Mouse (Mus musculus) intestine, embryonic 15.5 days (tissue): ENCODE measurements at regions not wholly inside any gene's neighbourhood (a gene's known extent, or its start where the extent isn't known, plus 50 kb on each side); places are given as distances from the start of the nearest gene placed in this dataset.
A peak's percentile ranks its signal among the peaks of the same experiment; 100 is the strongest.

Source experiments
- ATAC-seq: fragments of 200-750 bp; cut with Nextera tagmentation; 2 replicates; pipeline ENCODE4 v1.8.0; 2017; ENCODE audit warnings: moderate TSS enrichment, moderate library complexity
- H3K27ac ChIP-seq: fragments of 300-500 bp; sonication (generic); 2 replicates; pipeline ENCODE4 v1.5.1; 2015; ENCODE audit warnings: mild to moderate bottlenecking, inconsistent platforms
- H3K27me3 ChIP-seq: fragments of 300-500 bp; sonication (generic); replicated peaks from 2 replicates; pipeline ENCODE4 v1.6.1; 2015; ENCODE audit warnings: inconsistent platforms
- H3K36me3 ChIP-seq: fragments of 300-500 bp; sonication (generic); 2 replicates; pipeline ENCODE4 v1.6.1; 2015; ENCODE audit warnings: inconsistent platforms
- H3K4me1 ChIP-seq: fragments of 300-500 bp; sonication (generic); replicated peaks from 2 replicates; pipeline ENCODE4 v1.6.1; 2015; ENCODE audit warnings: inconsistent platforms
- H3K4me2 ChIP-seq: fragments of 300-500 bp; sonication (generic); replicated peaks from 2 replicates; pipeline ENCODE4 v1.6.1; 2015; ENCODE audit warnings: mild to moderate bottlenecking, inconsistent platforms
- H3K4me3 ChIP-seq: fragments of 300-500 bp; sonication (generic); replicated peaks from 2 replicates; pipeline ENCODE4 v1.5.1; 2015; ENCODE audit warnings: inconsistent platforms
- H3K9ac ChIP-seq: fragments of 300-500 bp; sonication (generic); 2 replicates; pipeline ENCODE4 v1.6.1; 2015; ENCODE audit warnings: inconsistent platforms
- H3K9me3 ChIP-seq: fragments of 300-500 bp; sonication (generic); 2 replicates; pipeline ENCODE4 v1.6.1; 2016; ENCODE audit warnings: inconsistent platforms
- WGBS: fragments of 180-500 bp; shearing (Covaris S2); methylation state at CpG from one replicate; pipeline ENCODE4 v1.1.7; 2015; 5-methylcytosine and 5-hydroxymethylcytosine counted together

DNA sequence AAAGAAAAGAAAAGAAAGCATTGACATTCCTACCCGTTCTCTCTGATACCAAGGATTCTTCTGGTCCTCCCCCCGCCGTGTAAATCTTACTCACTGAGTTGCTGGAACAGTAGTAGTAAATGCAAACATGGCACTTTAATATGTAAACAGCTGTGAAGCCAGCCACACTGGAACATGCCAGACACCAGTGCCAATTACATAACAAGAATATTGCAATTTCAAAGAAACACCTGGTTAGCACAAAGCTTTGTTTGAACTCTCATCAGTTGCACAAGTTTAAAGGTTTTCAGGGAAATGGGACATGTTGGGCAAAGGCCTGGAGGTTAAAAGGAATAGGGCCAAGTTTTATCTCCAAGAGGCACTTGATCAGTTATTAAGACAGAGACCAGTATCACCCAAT is 333.2 kb upstream of the Onecut1 start:
- no peak overlapping the region for H3K4me3 ChIP-seq
- no peak overlapping the region for H3K4me2 ChIP-seq
- 79% methylated on average over 3 of the region's 3 CpGs for WGBS
- H3K36me3 ChIP-seq: no peaks in the 10 kb centered on the region
- ATAC-seq: no peak
- no peaks in the 10 kb centered on the region for H3K4me1 ChIP-seq
- H3K27me3 ChIP-seq: no peaks in the 10 kb centered on the region
- H3K9me3 ChIP-seq: no peaks in the 10 kb centered on the region
- H3K27ac ChIP-seq: no peak overlapping the region
- no peak overlapping the region for H3K9ac ChIP-seq

DNA sequence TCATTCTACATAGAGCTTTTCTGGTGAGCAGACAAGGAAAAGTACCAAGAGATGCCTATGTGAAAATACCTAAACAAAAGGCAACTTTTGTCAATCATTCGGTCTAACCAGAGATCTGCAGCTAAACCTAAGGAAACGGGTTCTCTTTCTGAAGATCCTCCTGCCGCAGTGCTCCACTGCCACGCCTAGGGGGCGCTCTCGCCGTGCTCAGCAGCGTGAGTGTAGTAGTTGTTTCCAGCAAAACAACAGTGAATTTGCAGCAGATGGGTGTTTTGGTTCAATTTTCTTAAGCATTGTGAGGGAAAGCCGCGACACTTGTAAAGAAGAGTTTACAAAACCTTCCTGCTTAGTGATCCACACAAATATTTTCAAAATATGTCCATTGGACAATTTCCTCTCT is 331.4 kb upstream of the Onecut1 start:
- no peaks in the 10 kb centered on the region for H3K9me3 ChIP-seq
- no peak overlapping the region for H3K4me2 ChIP-seq
- no peak overlapping the region for H3K9ac ChIP-seq
- H3K27ac ChIP-seq: no peak overlapping the region
- no peaks in the 10 kb centered on the region for H3K4me1 ChIP-seq
- no peaks in the 10 kb centered on the region for H3K36me3 ChIP-seq
- no peaks in the 10 kb centered on the region for H3K27me3 ChIP-seq
- no peak for ATAC-seq
- H3K4me3 ChIP-seq: no peak overlapping the region
- 14% methylated on average over 10 of the region's 10 CpGs for WGBS

DNA sequence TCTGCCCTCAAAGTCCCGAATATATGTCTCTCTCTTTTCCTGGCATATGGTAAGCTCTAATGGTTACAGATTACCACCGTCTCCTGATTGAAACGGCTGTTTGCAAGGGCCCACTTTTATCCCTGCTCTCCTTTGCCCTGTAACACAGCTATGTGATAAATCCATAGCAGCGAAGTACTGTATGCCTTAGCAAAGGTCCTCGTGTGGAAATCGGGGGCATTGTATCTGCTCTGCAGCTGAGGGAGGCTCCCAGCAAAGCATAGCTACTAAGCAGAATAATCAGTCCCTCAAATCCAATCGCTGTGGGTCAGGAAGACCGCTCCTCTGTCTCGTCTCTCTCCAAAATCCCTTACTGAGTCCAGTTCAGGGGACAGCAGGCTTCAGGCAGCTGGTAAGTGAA is 331.0 kb upstream of the Onecut1 start:
- no peak for ATAC-seq
- Histone ChIP-seq H3K9ac (no peak overlapping the region), H3K36me3 (no peaks in the 10 kb centered on the region), H3K9me3 (no peaks in the 10 kb centered on the region), H3K27ac (no peak overlapping the region), H3K4me3 (no peak overlapping the region), H3K4me2 (no peak overlapping the region), H3K27me3 (no peaks in the 10 kb centered on the region), H3K4me1 (no peaks in the 10 kb centered on the region)
- 54% methylated on average over 9 of the region's 9 CpGs for WGBS

DNA sequence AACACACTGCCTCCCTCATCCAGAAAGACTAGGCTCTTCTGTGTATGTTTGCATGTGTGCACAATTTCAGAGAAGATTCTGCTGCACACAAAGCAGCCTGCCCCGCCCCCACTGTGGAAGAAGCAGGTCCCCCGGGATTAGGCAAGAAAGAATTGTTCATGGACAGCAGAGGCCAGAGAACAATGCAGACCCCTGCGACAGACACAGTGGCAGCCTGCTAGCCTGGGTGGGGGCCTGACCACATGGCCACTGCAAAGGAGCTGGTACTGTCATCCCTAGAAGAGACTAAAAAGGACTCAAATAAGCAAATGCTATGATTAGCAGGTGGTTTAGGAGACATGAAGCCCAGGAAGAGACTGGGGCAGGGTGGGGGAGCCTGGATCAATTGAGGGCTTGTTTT is 329.7 kb upstream of the Onecut1 start:
- 52% methylated on average over 3 of the region's 3 CpGs for WGBS
- no peaks in the 10 kb centered on the region for H3K9me3 ChIP-seq

DNA sequence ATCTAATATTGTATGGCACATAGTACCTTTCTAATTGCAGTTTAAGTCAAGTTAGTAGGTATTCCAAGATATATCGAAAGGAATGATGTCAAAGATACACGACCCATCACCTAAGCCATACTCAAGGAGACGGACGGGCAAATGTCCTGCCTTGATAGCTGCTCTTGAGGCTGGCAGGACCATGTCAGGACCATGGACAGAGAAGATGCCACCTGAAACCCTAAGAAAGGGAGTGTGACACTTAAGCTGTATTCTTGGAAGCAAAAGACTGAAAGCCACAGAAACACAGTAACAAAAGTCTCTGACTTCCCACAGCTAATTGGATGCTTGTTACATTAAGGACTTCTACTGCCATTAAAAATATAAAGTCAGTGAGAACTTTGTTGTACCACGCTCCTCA is 326.7 kb upstream of the Onecut1 start:
- Histone ChIP-seq H3K4me3 (no peak overlapping the region), H3K27me3 (no peaks in the 10 kb centered on the region), H3K4me2 (no peak overlapping the region), H3K9me3 (no peaks in the 10 kb centered on the region), H3K4me1 (no peaks in the 10 kb centered on the region), H3K36me3 (no peaks in the 10 kb centered on the region), H3K27ac (no peak overlapping the region), H3K9ac (no peak overlapping the region)
- 61% methylated on average over 5 of the region's 5 CpGs for WGBS
- no peak for ATAC-seq

More for the DNA sequence above, 329.7 kb upstream of the Onecut1 start:
- no peak overlapping the region for H3K9ac ChIP-seq
- no peak overlapping the region for H3K4me2 ChIP-seq
- no peak overlapping the region for H3K4me3 ChIP-seq
- ATAC-seq: no peak
- H3K36me3 ChIP-seq: no peaks in the 10 kb centered on the region
- no peaks in the 10 kb centered on the region for H3K27me3 ChIP-seq
- no peak overlapping the region for H3K27ac ChIP-seq
- no peaks in the 10 kb centered on the region for H3K4me1 ChIP-seq

DNA sequence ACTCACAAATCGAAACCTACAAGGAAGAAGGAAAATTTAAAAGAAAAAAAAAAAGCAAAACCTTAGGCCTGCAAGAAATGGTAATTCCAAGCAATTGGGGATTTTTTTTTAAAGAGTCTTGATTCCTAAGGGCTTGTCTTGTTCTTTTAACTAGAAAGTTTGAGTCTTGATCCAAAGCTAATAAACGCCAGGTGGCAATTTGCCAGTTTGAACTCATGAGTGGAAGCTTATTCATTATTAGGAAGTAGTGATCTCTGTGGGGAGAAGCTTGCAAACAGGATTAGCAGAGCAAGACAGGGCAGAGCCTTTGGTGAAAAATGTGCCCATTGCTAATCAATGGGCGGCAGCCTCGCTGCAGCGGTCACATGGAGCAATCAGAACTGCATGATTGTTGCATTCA is 305.6 kb upstream of the Onecut1 start:
- no peak overlapping the region for H3K4me3 ChIP-seq
- H3K9ac ChIP-seq: no peak overlapping the region
- ATAC-seq: no peak
- no peaks in the 10 kb centered on the region for H3K9me3 ChIP-seq
- no peak overlapping the region for H3K4me2 ChIP-seq
- H3K27me3 ChIP-seq: no peaks in the 10 kb centered on the region
- no peaks in the 10 kb centered on the region for H3K36me3 ChIP-seq
- H3K4me1 ChIP-seq: no peaks in the 10 kb centered on the region
- WGBS: 77% methylated on average over 5 of the region's 5 CpGs
- no peak overlapping the region for H3K27ac ChIP-seq

DNA sequence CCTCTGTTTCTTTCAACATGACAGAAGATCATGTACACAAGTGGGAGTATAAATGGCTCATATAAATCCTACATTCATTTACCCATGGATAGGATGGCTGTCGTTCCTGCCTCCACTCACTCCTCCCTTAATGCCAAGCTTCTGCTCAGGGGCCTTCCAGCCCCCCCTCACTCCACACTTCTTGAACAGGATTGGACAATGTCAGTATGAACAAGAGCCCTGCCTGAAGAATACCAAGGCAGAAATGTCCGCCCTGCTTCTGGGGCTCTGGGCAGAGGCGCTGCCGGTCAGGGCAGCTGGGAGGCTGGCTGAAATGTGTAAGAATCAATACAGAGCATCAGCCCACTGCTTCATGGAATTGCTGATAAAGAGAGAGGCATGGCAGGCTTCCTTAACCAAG is 269.0 kb upstream of the Onecut1 start:
- Histone ChIP-seq H3K4me3 (no peak overlapping the region), H3K4me2 (no peak overlapping the region), H3K4me1 (no peaks in the 10 kb centered on the region), H3K9ac (no peak overlapping the region), H3K27ac (no peak overlapping the region), H3K9me3 (no peaks in the 10 kb centered on the region), H3K36me3 (no peaks in the 10 kb centered on the region), H3K27me3 (no peaks in the 10 kb centered on the region)
- ATAC-seq: no peak
- 62% methylated on average over 4 of the region's 4 CpGs for WGBS

DNA sequence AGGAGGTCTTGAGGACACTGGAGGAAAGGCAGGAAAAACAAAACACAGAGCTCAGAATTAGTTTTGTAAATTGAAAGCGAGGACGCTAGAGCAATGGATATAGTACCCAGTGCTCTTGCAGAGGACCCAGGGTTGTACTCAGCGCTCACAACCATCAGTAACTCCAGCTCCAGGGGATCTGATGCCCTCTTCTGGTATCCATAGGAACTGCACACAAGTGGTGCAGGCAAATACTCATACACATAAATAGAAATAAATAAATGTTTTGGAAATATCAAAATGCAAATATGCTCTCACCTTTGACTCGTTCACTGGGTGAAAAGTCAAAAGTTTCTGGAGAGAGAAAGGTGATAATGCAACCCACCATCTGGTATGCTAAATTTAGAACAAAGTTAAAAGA is 267.8 kb upstream of the Onecut1 start:
- 91% methylated on average over 4 of the region's 4 CpGs for WGBS
- Histone ChIP-seq H3K27me3 (no peaks in the 10 kb centered on the region), H3K27ac (no peak overlapping the region), H3K4me1 (no peaks in the 10 kb centered on the region), H3K9ac (no peak overlapping the region), H3K36me3 (no peaks in the 10 kb centered on the region), H3K9me3 (no peaks in the 10 kb centered on the region), H3K4me3 (no peak overlapping the region), H3K4me2 (no peak overlapping the region)
- no peak for ATAC-seq

DNA sequence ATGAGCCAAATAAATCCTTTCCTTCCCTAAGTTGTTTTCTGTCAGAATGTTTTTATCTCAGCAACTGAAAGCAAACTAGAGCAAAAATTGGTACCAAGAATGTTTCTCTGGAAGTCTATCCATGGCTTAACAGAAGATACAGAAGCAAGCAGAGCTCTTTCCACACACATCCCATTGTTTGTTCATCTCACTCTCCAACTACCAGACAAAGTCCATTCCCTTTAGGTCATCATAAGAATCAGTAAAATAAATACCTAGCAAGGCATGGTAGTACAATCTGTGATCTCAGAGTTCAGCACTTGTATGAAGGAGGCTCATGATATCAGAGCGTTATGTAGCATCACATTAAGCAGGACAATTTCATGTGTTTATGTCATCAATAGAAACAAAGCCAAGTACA is 257.3 kb upstream of the Onecut1 start:
- Histone ChIP-seq H3K36me3 (no peaks in the 10 kb centered on the region), H3K9me3 (no peaks in the 10 kb centered on the region), H3K9ac (no peak overlapping the region), H3K4me2 (no peak overlapping the region), H3K4me1 (no peaks in the 10 kb centered on the region), H3K27ac (no peak overlapping the region), H3K4me3 (no peak overlapping the region), H3K27me3 (no peaks in the 10 kb centered on the region)
- ATAC-seq: no peak
- 96% methylated on average over 1 of the region's 1 CpGs for WGBS

DNA sequence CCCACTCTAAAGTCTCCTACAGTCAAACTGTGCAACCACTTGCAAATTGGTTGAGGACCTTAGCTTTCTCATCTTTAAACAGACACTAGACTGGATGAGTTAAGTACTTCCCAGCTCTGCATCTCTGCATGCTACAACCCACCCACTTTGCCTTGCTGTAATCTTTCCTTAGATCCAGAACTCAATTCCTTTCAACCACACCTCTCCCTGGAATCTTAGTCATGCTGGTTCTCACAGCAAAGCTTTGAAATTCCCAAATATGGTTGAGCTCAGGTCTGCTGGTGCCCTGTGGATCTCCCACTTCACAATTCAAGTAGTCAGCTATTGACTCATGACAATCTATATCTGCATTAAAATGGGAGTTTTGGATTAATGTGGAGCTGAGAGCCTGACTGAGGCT is 239.8 kb upstream of the Onecut1 start:
- no peaks in the 10 kb centered on the region for H3K4me1 ChIP-seq
- no peak overlapping the region for H3K27ac ChIP-seq
- H3K9ac ChIP-seq: no peak overlapping the region
- no peak for ATAC-seq
- no peaks in the 10 kb centered on the region for H3K27me3 ChIP-seq
- no peaks in the 10 kb centered on the region for H3K9me3 ChIP-seq
- no peaks in the 10 kb centered on the region for H3K36me3 ChIP-seq
- no peak overlapping the region for H3K4me2 ChIP-seq
- no peak overlapping the region for H3K4me3 ChIP-seq

DNA sequence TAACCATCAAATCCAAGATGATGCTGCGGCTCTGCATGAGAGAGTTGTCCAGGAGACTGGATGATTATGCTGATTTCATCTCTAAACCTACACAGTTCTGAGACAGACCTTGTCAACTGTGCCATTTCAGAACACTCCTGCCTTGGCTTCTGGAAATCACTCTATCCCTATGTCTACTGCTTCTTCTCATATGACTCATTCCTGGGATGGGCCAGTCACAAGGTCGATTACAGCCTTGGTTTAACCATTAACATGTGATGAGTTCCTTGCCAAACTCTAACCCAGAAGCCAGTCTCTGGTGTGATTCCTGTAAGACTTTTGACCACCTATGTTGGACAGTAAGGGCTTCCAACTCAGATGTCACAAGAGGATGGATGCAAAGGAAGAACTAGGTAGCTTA is 216.3 kb upstream of the Onecut1 start:
- H3K9ac ChIP-seq: no peak overlapping the region
- no peak overlapping the region for H3K4me3 ChIP-seq
- peak; percentile 71 for ATAC-seq
- no peaks in the 10 kb centered on the region for H3K36me3 ChIP-seq
- no peak overlapping the region for H3K4me2 ChIP-seq
- WGBS: 73% methylated on average over 2 of the region's 2 CpGs
- H3K4me1 ChIP-seq: no peaks in the 10 kb centered on the region
- no peak overlapping the region for H3K27ac ChIP-seq
- H3K9me3 ChIP-seq: no peaks in the 10 kb centered on the region
- no peaks in the 10 kb centered on the region for H3K27me3 ChIP-seq

DNA sequence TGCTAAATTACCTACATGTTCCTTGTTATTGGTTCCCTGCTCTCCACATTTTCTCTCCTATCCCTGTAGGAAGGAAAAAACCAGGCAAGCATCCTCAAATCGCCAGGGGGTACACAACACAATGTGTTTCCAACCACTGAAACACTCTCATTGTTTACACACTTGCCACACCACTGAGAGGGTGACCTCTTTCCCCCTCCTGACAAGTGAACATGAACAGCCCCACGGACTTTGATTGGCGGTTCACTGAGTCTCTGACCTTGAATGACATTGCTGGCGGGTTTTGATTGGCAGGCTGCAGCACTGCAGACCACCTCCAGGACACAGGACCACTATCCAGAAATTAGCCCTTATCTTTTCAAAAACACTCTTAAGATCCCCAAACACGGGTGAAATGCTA is 211.7 kb upstream of the Onecut1 start:
- Histone ChIP-seq H3K27me3 (no peaks in the 10 kb centered on the region), H3K4me1 (no peaks in the 10 kb centered on the region), H3K9me3 (no peaks in the 10 kb centered on the region), H3K4me3 (no peak overlapping the region), H3K36me3 (no peaks in the 10 kb centered on the region), H3K27ac (no peak overlapping the region), H3K9ac (no peak overlapping the region), H3K4me2 (no peak overlapping the region)
- no peak for ATAC-seq
- WGBS: 51% methylated on average over 5 of the region's 5 CpGs

DNA sequence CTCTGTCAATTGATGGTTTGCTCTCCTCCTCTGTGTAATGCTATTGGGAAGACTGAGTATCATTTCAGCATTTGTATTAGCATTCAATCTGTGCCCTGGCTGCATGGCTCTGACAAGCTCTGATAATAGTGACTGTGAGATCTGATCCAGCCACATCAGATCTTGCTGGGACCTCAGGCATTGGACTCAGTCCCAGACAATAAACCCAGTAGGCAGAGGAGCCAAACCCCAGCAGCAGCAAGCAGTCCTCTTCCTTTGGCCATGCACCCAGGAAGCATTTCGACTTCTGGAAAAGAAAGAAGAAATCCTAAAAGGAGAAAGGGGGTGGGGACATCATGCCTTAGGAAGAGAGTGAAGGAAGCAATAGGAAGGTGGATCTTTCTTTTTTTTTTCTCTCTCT is 205.8 kb upstream of the Onecut1 start:
- H3K27ac ChIP-seq: no peak overlapping the region
- no peaks in the 10 kb centered on the region for H3K4me1 ChIP-seq
- H3K9me3 ChIP-seq: no peaks in the 10 kb centered on the region
- H3K36me3 ChIP-seq: no peaks in the 10 kb centered on the region
- no peak for ATAC-seq
- no peak overlapping the region for H3K4me3 ChIP-seq
- no peak overlapping the region for H3K4me2 ChIP-seq
- no peak overlapping the region for H3K9ac ChIP-seq
- H3K27me3 ChIP-seq: no peaks in the 10 kb centered on the region
- 50% methylated on average over 1 of the region's 1 CpGs for WGBS

DNA sequence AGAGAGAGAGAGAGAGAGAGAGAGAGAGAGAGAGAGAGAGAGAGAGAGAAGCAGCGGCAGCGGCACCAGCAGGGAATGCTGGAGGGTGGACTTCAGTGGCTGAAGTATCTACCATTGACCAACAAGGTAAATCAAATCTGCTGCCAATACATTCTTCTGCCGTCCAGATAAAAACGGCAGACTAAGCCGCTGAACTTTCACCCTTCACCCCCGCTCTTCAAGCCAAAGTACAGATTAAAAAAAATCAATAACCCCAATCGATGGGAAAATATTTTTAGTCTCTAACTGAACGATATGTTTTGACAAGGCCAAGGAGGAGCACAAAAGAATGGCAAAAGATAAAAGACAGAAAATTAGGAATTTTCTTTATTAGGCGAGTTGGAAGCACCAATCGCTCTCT is 205.3 kb upstream of the Onecut1 start:
- 73% methylated on average over 10 of the region's 10 CpGs for WGBS
- H3K4me2 ChIP-seq: no peak overlapping the region
- no peaks in the 10 kb centered on the region for H3K9me3 ChIP-seq
- ATAC-seq: no peak
- no peak overlapping the region for H3K9ac ChIP-seq
- H3K36me3 ChIP-seq: no peaks in the 10 kb centered on the region
- no peaks in the 10 kb centered on the region for H3K27me3 ChIP-seq
- no peak overlapping the region for H3K27ac ChIP-seq
- H3K4me3 ChIP-seq: no peak overlapping the region
- H3K4me1 ChIP-seq: no peaks in the 10 kb centered on the region
